Mouse (Mus musculus) hindbrain, embryonic 16.5 days (tissue): Measurements from ENCODE around the gene Gm11492. TPM values are rescaled to one million over a fixed set of nuclear protein-coding genes. Genes with fewer than 3 reads are reported as not detected.

ENCODE experiments used
- ATAC-seq: fragments of 200-750 bp; cut with Nextera tagmentation; 2 replicates; pipeline ENCODE4 v1.8.0; 2017; ENCODE audit warnings: moderate TSS enrichment, moderate library complexity
- H3K27ac ChIP-seq: fragments of 300-500 bp; sonication (generic); 2 replicates; pipeline ENCODE4 v1.5.1; 2014; ENCODE audit warnings: low read depth, mild to moderate bottlenecking, control low read depth, low read length, moderate library complexity
- H3K27me3 ChIP-seq: fragments of 300-500 bp; sonication (generic); replicated peaks from 2 replicates; pipeline ENCODE4 v1.6.1; 2014; ENCODE audit warnings: low read length; ENCODE audit not compliant: control insufficient read depth, insufficient read depth
- H3K36me3 ChIP-seq: fragments of 300-500 bp; sonication (generic); 2 replicates; pipeline ENCODE4 v1.6.1; 2014; ENCODE audit warnings: mild to moderate bottlenecking, low read length, moderate library complexity, mixed read lengths; ENCODE audit not compliant: control insufficient read depth, insufficient read depth
- H3K4me1 ChIP-seq: fragments of 300-500 bp; sonication (generic); 2 replicates; pipeline ENCODE4 v1.6.1; 2014; ENCODE audit warnings: low read depth, low read length; ENCODE audit not compliant: control insufficient read depth, insufficient read depth
- H3K4me2 ChIP-seq: fragments of 300-500 bp; sonication (generic); 2 replicates; pipeline ENCODE4 v1.6.1; 2014; ENCODE audit warnings: mild to moderate bottlenecking, low read length, control low read depth, moderate library complexity
- H3K4me3 ChIP-seq: fragments of 300-500 bp; sonication (generic); 2 replicates; pipeline ENCODE4 v1.5.1; 2014; ENCODE audit warnings: mild to moderate bottlenecking, low read length, control low read depth, moderate library complexity
- H3K9ac ChIP-seq: fragments of 300-500 bp; sonication (generic); 2 replicates; pipeline ENCODE4 v1.6.1; 2014; ENCODE audit warnings: low read depth, mild to moderate bottlenecking, control low read depth, low read length, moderate library complexity
- H3K9me3 ChIP-seq: fragments of 300-500 bp; sonication (generic); 2 replicates; pipeline ENCODE4 v1.6.1; 2014; ENCODE audit warnings: mild to moderate bottlenecking, low read length, moderate library complexity; ENCODE audit not compliant: control insufficient read depth
- WGBS: fragments of 180-500 bp; shearing (Covaris S2); extraction: QIAGEN DNeasy Blood & Tissue Kit; methylation state at CpG from one replicate; pipeline ENCODE4 v1.1.7; 2014; 5-methylcytosine and 5-hydroxymethylcytosine counted together
- polyA plus RNA-seq: library from polyadenylated mRNA; unstranded; fragments of >200 nt; fragmentation: Nextera tagmentation; extraction: Ambion mirVana; gene quantifications from 2 replicates; pipeline ENCODE4 v1.2.1, GENCODE M21; 2015

The Gm11492 gene
- polyA plus RNA-seq = not detected in 2 replicates

- no peaks in the 10 kb centered on the region for H3K9me3 ChIP-seq
- H3K9ac ChIP-seq = no peak within 1 kb of the TSS
- no peaks in the 10 kb centered on the region for H3K4me1 ChIP-seq
- H3K27me3 ChIP-seq = no peaks in the 10 kb centered on the region
- 92% methylated on average over 3 of the region's 3 CpGs for WGBS
- no peak within 1 kb of the TSS for H3K4me3 ChIP-seq
- no peak within 1 kb of the TSS for H3K27ac ChIP-seq
- no peak within 1 kb of the TSS for H3K4me2 ChIP-seq
- no peak for ATAC-seq
- H3K36me3 ChIP-seq = no peaks in the 10 kb centered on the region
These were observed at the start of gene Gm11492 for GRCm38 (mm10) chr11:87566501-87566900. Gene Gm11492 (plus strand): TSS chr11:87566653.

- Histone ChIP-seq H3K9me3 (no peaks in the 10 kb centered on the region), H3K36me3 (no peaks in the 10 kb centered on the region), H3K27ac (no peak overlapping the region), H3K9ac (no peak overlapping the region), H3K4me2 (no peak overlapping the region), H3K27me3 (no peaks in the 10 kb centered on the region), H3K4me1 (no peaks in the 10 kb centered on the region), H3K4me3 (no peak overlapping the region)
- 12% methylated on average over 2 of the region's 2 CpGs for WGBS
- no peak for ATAC-seq
These were observed 47.2 kb upstream of the Gm11492 start for GRCm38 (mm10) chr11:87519260-87519659.

DNA sequence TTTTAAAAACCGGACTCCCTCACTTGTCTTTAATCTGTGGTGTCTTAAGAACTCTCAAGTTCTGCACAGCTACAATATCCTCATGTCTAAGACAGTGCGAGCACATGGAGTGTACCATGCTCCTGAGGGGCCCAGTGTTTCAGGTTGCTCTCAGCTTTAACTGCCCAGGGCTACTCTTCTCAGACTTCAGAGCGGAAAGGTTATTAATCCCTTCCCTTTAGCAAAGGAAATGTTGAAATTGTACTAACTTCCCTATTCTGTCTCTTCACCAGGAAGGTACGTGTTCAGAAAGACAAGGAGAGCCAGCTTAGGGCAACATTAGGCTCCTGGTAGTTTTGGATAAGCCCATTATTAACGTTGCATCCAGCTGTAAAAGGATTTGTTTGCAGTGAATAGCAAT lies 43.0 kb upstream of the Gm11492 start:
- no peak for ATAC-seq
- H3K9me3 ChIP-seq = no peaks in the 10 kb centered on the region
- no peak overlapping the region for H3K27ac ChIP-seq
- H3K4me1 ChIP-seq = no peaks in the 10 kb centered on the region
- no peak overlapping the region for H3K4me3 ChIP-seq
- WGBS = 78% methylated on average over 5 of the region's 5 CpGs
- H3K36me3 ChIP-seq = no peaks in the 10 kb centered on the region
- H3K4me2 ChIP-seq = no peak overlapping the region
- no peaks in the 10 kb centered on the region for H3K27me3 ChIP-seq
- no peak overlapping the region for H3K9ac ChIP-seq

- H3K27ac ChIP-seq = no peak overlapping the region
- H3K9me3 ChIP-seq = no peaks in the 10 kb centered on the region
- ATAC-seq = no peak
- no peak overlapping the region for H3K4me2 ChIP-seq
- no peaks in the 10 kb centered on the region for H3K27me3 ChIP-seq
- H3K9ac ChIP-seq = no peak overlapping the region
- no peak overlapping the region for H3K4me3 ChIP-seq
- no peaks in the 10 kb centered on the region for H3K36me3 ChIP-seq
- H3K4me1 ChIP-seq = no peaks in the 10 kb centered on the region
These were observed 42.5 kb upstream of the Gm11492 start for GRCm38 (mm10) chr11:87523967-87524366.

DNA sequence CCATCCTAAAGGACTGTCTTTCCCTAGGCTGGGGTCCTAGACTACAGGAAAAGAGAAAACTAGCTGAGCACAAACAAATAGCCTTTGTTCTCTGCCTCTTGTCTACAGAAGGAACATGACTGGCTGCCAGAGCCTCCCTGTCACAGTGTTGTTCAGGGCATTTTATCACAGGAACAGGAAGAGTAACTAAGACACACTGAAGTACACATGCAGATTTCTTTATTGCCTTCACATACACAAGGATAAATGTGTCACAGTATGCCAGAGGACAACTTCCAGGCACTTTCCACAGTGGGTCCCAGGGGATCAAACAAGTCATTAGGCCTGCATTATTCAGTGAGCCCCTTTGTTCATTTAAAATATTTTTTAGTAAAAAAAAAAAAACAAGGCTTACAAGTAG lies 41.7 kb upstream of the Gm11492 start:
- Histone ChIP-seq H3K4me1 (no peaks in the 10 kb centered on the region), H3K36me3 (no peaks in the 10 kb centered on the region), H3K9me3 (no peaks in the 10 kb centered on the region), H3K4me3 (no peak overlapping the region), H3K4me2 (no peak overlapping the region), H3K9ac (no peak overlapping the region), H3K27me3 (no peaks in the 10 kb centered on the region), H3K27ac (no peak overlapping the region)
- ATAC-seq = no peak

DNA sequence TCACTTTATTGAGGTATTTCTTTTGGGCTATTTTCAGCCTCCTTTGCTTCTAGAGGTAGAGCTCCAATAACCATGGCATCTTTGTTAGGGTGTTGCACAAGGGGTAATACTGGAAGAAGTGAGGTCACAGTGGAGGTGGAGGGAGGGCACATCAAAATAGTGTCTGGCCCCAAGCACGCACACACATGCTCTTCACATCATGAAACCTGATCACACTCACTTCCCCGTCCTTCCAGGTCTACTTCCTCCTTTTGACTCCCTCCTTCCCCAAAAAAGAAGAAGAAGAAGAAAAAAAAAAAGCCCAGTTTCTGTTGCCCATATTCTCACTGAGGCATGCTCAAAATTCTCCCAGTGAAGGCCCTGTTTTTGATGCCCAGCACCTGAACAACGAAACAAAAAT lies 39.1 kb upstream of the Gm11492 start:
- no peak overlapping the region for H3K4me2 ChIP-seq
- WGBS = 83% methylated on average over 3 of the region's 3 CpGs
- ATAC-seq = no peak
- H3K4me3 ChIP-seq = no peak overlapping the region
- no peaks in the 10 kb centered on the region for H3K4me1 ChIP-seq
- no peaks in the 10 kb centered on the region for H3K9me3 ChIP-seq
- H3K36me3 ChIP-seq = no peaks in the 10 kb centered on the region
- H3K27me3 ChIP-seq = no peaks in the 10 kb centered on the region
- H3K27ac ChIP-seq = no peak overlapping the region
- no peak overlapping the region for H3K9ac ChIP-seq

DNA sequence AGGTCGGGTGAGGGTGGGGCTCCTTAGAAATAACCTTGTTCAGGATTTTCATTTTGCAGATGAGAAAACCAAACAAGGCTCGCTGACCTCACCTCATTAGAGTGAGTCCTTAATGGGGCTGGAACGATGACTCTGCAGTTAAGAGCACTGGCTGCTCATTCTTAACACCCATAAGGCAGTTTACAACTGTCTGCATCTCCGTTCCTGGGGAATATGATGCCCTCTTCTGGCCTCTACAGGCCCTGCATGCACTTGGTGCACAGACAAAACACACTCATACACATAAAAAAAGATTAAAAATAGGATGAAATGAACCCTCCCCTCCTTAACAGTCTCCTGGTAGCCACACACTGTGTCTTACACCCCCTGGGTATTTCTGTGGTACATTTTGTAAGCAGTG lies 38.5 kb upstream of the Gm11492 start:
- Histone ChIP-seq H3K4me1 (no peaks in the 10 kb centered on the region), H3K27me3 (no peaks in the 10 kb centered on the region)

DNA sequence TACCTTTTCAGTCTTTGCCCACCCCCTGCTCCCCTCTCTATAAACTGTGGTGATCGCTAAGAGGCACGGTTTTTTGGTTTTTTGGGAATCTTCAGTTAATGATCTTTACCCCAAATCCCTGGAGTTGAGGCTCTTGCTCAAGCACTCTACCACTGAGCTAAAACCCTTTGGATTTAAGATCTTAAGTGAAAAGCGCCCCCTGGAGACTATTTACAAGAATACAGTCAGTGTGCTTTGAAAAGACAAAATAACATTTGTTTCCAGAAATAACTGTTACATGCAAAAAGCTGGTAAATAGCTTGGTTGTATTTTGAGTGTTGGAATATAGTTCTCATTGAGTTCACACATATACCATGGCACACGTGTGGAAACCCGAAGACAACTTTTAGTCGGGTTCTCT lies 34.8 kb upstream of the Gm11492 start:
- Histone ChIP-seq H3K4me2 (no peak overlapping the region), H3K36me3 (no peaks in the 10 kb centered on the region), H3K27me3 (no peaks in the 10 kb centered on the region), H3K4me3 (no peak overlapping the region), H3K9me3 (no peaks in the 10 kb centered on the region), H3K4me1 (no peaks in the 10 kb centered on the region), H3K9ac (no peak overlapping the region), H3K27ac (no peak overlapping the region)
- 54% methylated on average over 6 of the region's 6 CpGs for WGBS
- no peak for ATAC-seq

More for the DNA sequence above, 38.5 kb upstream of the Gm11492 start:
- H3K36me3 ChIP-seq = no peaks in the 10 kb centered on the region
- no peaks in the 10 kb centered on the region for H3K9me3 ChIP-seq
- H3K4me3 ChIP-seq = no peak overlapping the region
- no peak overlapping the region for H3K4me2 ChIP-seq
- no peak overlapping the region for H3K27ac ChIP-seq
- 63% methylated on average over 4 of the region's 4 CpGs for WGBS
- ATAC-seq = no peak
- no peak overlapping the region for H3K9ac ChIP-seq

- 49% methylated on average over 8 of the region's 8 CpGs for WGBS
- 0 out of 2 replicates have a peak, but pooled peaks cover 2% of the 10 kb centered on the region for H3K4me1 ChIP-seq
- no peak overlapping the region for H3K9ac ChIP-seq
- H3K27ac ChIP-seq = no peak overlapping the region
- H3K4me3 ChIP-seq = no peak overlapping the region
- H3K36me3 ChIP-seq = no peaks in the 10 kb centered on the region
- ATAC-seq = no peak
- no peaks in the 10 kb centered on the region for H3K27me3 ChIP-seq
- H3K4me2 ChIP-seq = no peak overlapping the region
- no peaks in the 10 kb centered on the region for H3K9me3 ChIP-seq
These were observed 24.2 kb upstream of the Gm11492 start for GRCm38 (mm10) chr11:87542285-87542684.

- Histone ChIP-seq H3K9ac (no peak overlapping the region), H3K27me3 (no peaks in the 10 kb centered on the region), H3K4me3 (no peak overlapping the region), H3K4me1 (0 out of 2 replicates have a peak, but pooled peaks cover 2% of the 10 kb centered on the region), H3K27ac (no peak overlapping the region), H3K4me2 (no peak overlapping the region), H3K9me3 (no peaks in the 10 kb centered on the region), H3K36me3 (no peaks in the 10 kb centered on the region)
- ATAC-seq = no peak
- 43% methylated on average over 3 of the region's 3 CpGs for WGBS
These were observed 23.5 kb upstream of the Gm11492 start for GRCm38 (mm10) chr11:87542906-87543305.
